Mouse (Mus musculus) kidney, embryonic 16.5 days (tissue): ENCODE measurements at regions not wholly inside any gene's neighbourhood (a gene's known extent, or its start where the extent isn't known, plus 50 kb on each side); places are given as distances from the start of the nearest gene placed in this dataset.

Source experiments
- ATAC-seq: fragments of 200-750 bp; cut with Nextera tagmentation; 2 replicates; pipeline ENCODE4 v1.8.0; 2017; ENCODE audit warnings: moderate TSS enrichment; ENCODE audit not compliant: low FRiP score, low TSS enrichment
- H3K27ac ChIP-seq: fragments of 300-500 bp; sonication (generic); 2 replicates; pipeline ENCODE4 v1.5.1; 2014; ENCODE audit warnings: low read length
- H3K27me3 ChIP-seq: fragments of 300-500 bp; sonication (generic); 2 replicates; pipeline ENCODE4 v1.6.1; 2014; ENCODE audit warnings: low read length, control low read depth, mixed read lengths; ENCODE audit not compliant: insufficient read depth
- H3K36me3 ChIP-seq: fragments of 300-500 bp; sonication (generic); 2 replicates; pipeline ENCODE4 v1.6.1; 2014; ENCODE audit warnings: low read length, control low read depth, mixed read lengths; ENCODE audit not compliant: insufficient read depth
- H3K4me1 ChIP-seq: fragments of 300-500 bp; sonication (generic); 2 replicates; pipeline ENCODE4 v1.6.1; 2014; ENCODE audit warnings: low read length, control low read depth, mixed read lengths; ENCODE audit not compliant: insufficient read depth
- H3K4me2 ChIP-seq: fragments of 300-500 bp; sonication (generic); replicated peaks from 2 replicates; pipeline ENCODE4 v1.6.1; 2014; ENCODE audit warnings: low read depth, low read length
- H3K4me3 ChIP-seq: fragments of 300-500 bp; sonication (generic); 2 replicates; pipeline ENCODE4 v1.5.1; 2014; ENCODE audit warnings: mild to moderate bottlenecking, low read length
- H3K9ac ChIP-seq: fragments of 300-500 bp; sonication (generic); replicated peaks from 2 replicates; pipeline ENCODE4 v1.6.1; 2014; ENCODE audit warnings: low read length
- H3K9me3 ChIP-seq: fragments of 300-500 bp; sonication (generic); 2 replicates; pipeline ENCODE4 v1.6.1; 2016; ENCODE audit warnings: low read length, control low read depth
- WGBS: fragments of 180-500 bp; shearing (Covaris S2); extraction: QIAGEN DNeasy Blood & Tissue Kit; methylation state at CpG from one replicate; pipeline ENCODE4 v1.1.7; 2014; 5-methylcytosine and 5-hydroxymethylcytosine counted together

- Histone ChIP-seq H3K9ac (no peak overlapping the region), H3K9me3 (no peaks in the 10 kb centered on the region), H3K36me3 (no peaks in the 10 kb centered on the region), H3K27ac (no peak overlapping the region), H3K4me1 (no peaks in the 10 kb centered on the region), H3K4me2 (no peak overlapping the region), H3K4me3 (no peak overlapping the region), H3K27me3 (no peaks in the 10 kb centered on the region)
- ATAC-seq, result no peak
- WGBS, result 69% methylated on average over 3 of the region's 3 CpGs
These were observed 779.0 kb downstream of the Ttll7 start for GRCm38 (mm10) chr3:147631151-147631550.

GRCm38 (mm10) chr3:147583697-147584315, 731.6 kb downstream of the Ttll7 start:
- no peak overlapping the region for H3K9ac ChIP-seq
- WGBS, result 44% methylated on average over 6 of the region's 6 CpGs
- H3K9me3 ChIP-seq, result no peaks in the 10 kb centered on the region
- H3K4me3 ChIP-seq, result no peak overlapping the region
- no peak for ATAC-seq
- H3K27ac ChIP-seq, result no peak overlapping the region
- no peaks in the 10 kb centered on the region for H3K36me3 ChIP-seq
- no peak overlapping the region for H3K4me2 ChIP-seq
- no peaks in the 10 kb centered on the region for H3K4me1 ChIP-seq
- no peaks in the 10 kb centered on the region for H3K27me3 ChIP-seq

GRCm38 (mm10) chr3:147571850-147572249, 719.7 kb downstream of the Ttll7 start:
- no peaks in the 10 kb centered on the region for H3K36me3 ChIP-seq
- no peaks in the 10 kb centered on the region for H3K9me3 ChIP-seq
- H3K4me1 ChIP-seq, result no peaks in the 10 kb centered on the region
- H3K27me3 ChIP-seq, result no peaks in the 10 kb centered on the region
- H3K9ac ChIP-seq, result no peak overlapping the region
- no peak for ATAC-seq
- no peak overlapping the region for H3K4me2 ChIP-seq
- no peak overlapping the region for H3K27ac ChIP-seq
- WGBS, result 68% methylated on average over 4 of the region's 4 CpGs
- no peak overlapping the region for H3K4me3 ChIP-seq

GRCm38 (mm10) chr3:147545329-147546006, 693.3 kb downstream of the Ttll7 start:
- no peak for ATAC-seq
- no peak overlapping the region for H3K9ac ChIP-seq
- no peak overlapping the region for H3K27ac ChIP-seq
- H3K27me3 ChIP-seq, result no peaks in the 10 kb centered on the region
- H3K4me1 ChIP-seq, result no peaks in the 10 kb centered on the region
- no peak overlapping the region for H3K4me2 ChIP-seq
- H3K4me3 ChIP-seq, result no peak overlapping the region
- 35% methylated on average over 6 of the region's 6 CpGs for WGBS
- H3K9me3 ChIP-seq, result no peaks in the 10 kb centered on the region
- no peaks in the 10 kb centered on the region for H3K36me3 ChIP-seq

- Histone ChIP-seq H3K27ac (no peak overlapping the region), H3K4me3 (no peak overlapping the region), H3K4me1 (no peaks in the 10 kb centered on the region), H3K9ac (no peak overlapping the region), H3K9me3 (no peaks in the 10 kb centered on the region), H3K4me2 (no peak overlapping the region), H3K27me3 (no peaks in the 10 kb centered on the region), H3K36me3 (no peaks in the 10 kb centered on the region)
- WGBS, result 94% methylated on average over 4 of the region's 4 CpGs
- ATAC-seq, result no peak
These were observed 690.1 kb downstream of the Ttll7 start for GRCm38 (mm10) chr3:147542285-147542684.

- Histone ChIP-seq H3K9ac (no peak overlapping the region), H3K4me2 (no peak overlapping the region), H3K36me3 (no peaks in the 10 kb centered on the region), H3K4me1 (no peaks in the 10 kb centered on the region), H3K4me3 (no peak overlapping the region), H3K27ac (no peak overlapping the region), H3K9me3 (no peaks in the 10 kb centered on the region), H3K27me3 (no peaks in the 10 kb centered on the region)
- no peak for ATAC-seq
These were observed 685.4 kb downstream of the Ttll7 start for GRCm38 (mm10) chr3:147537584-147537983.

GRCm38 (mm10) chr3:147532196-147532595, 680.0 kb downstream of the Ttll7 start:
- ATAC-seq, result no peak
- Histone ChIP-seq H3K4me1 (no peaks in the 10 kb centered on the region), H3K27me3 (no peaks in the 10 kb centered on the region), H3K36me3 (no peaks in the 10 kb centered on the region), H3K9me3 (no peaks in the 10 kb centered on the region), H3K4me2 (no peak overlapping the region), H3K4me3 (no peak overlapping the region), H3K27ac (no peak overlapping the region), H3K9ac (no peak overlapping the region)
- 75% methylated on average over 2 of the region's 2 CpGs for WGBS

GRCm38 (mm10) chr3:147531608-147532180, 679.5 kb downstream of the Ttll7 start:
- no peak overlapping the region for H3K4me2 ChIP-seq
- no peaks in the 10 kb centered on the region for H3K4me1 ChIP-seq
- H3K27ac ChIP-seq, result no peak overlapping the region
- WGBS, result 61% methylated on average over 6 of the region's 6 CpGs
- H3K27me3 ChIP-seq, result no peaks in the 10 kb centered on the region
- no peak overlapping the region for H3K4me3 ChIP-seq
- H3K9ac ChIP-seq, result no peak overlapping the region
- ATAC-seq, result no peak
- H3K9me3 ChIP-seq, result no peaks in the 10 kb centered on the region
- no peaks in the 10 kb centered on the region for H3K36me3 ChIP-seq
